13 mouse cellular contexts compared by ENCODE assay signal in genomic region chr1:181510855-181511254, GRCm38 (mm10). TPM values are rescaled to one million over a fixed set of nuclear protein-coding genes. Genes with fewer than 3 reads are reported as not detected.
"Had no signal": no experiment of that assay in that cellular context is flagged by ENCODE, and none has a peak within 500 bp of the region (broad histone marks: within the 10 kb centered on the region; RNA-seq: fewer than 3 reads in every experiment).

No protein-coding gene starts in this region.

RNA-seq across cellular contexts. Expression of gene Ccdc121, which starts 0.4 kb away (rescaled TPM):
- total RNA-seq: megakaryocyte, adult 5-6 weeks had no signal
- polyA plus RNA-seq: limb, embryonic 12.5 days; liver, embryonic 11.5 days; liver, embryonic 14.5 days; liver, postnatal 0 days; macrophage; midbrain, embryonic 15.5 days; neural tube, embryonic 12.5 days; neural tube, embryonic 15.5 days; small intestine, adult 2 months; spleen, adult 2 months; testis, adult 2 months; urinary bladder, adult 2 months had no signal
